Mouse (Mus musculus) kidney, embryonic 14.5 days (tissue): ENCODE measurements at regions not wholly inside any gene's neighbourhood (a gene's known extent, or its start where the extent isn't known, plus 50 kb on each side); places are given as distances from the start of the nearest gene placed in this dataset.

Experiments used
- ATAC-seq: fragments of 200-750 bp; cut with Nextera tagmentation; 2 replicates; pipeline ENCODE4 v1.8.0; 2017; ENCODE audit warnings: moderate number of reproducible peaks, mild to moderate bottlenecking, moderate TSS enrichment, moderate library complexity; ENCODE audit not compliant: low FRiP score, low TSS enrichment
- H3K27ac ChIP-seq: fragments of 300-500 bp; sonication (generic); 2 replicates; pipeline ENCODE4 v1.5.1; 2014; ENCODE audit warnings: low read depth, mild to moderate bottlenecking, low read length, moderate library complexity, mixed read lengths
- H3K27me3 ChIP-seq: fragments of 300-500 bp; sonication (generic); 2 replicates; pipeline ENCODE4 v1.6.1; 2014; ENCODE audit warnings: mild to moderate bottlenecking, low read length; ENCODE audit not compliant: control insufficient read depth, insufficient read depth
- H3K36me3 ChIP-seq: fragments of 300-500 bp; sonication (generic); 2 replicates; pipeline ENCODE4 v1.6.1; 2014; ENCODE audit warnings: low read length, mixed read lengths; ENCODE audit not compliant: control insufficient read depth, insufficient read depth
- H3K4me1 ChIP-seq: fragments of 300-500 bp; sonication (generic); 2 replicates; pipeline ENCODE4 v1.6.1; 2014; ENCODE audit warnings: low read length, mixed read lengths; ENCODE audit not compliant: control insufficient read depth, insufficient read depth
- H3K4me2 ChIP-seq: fragments of 300-500 bp; sonication (generic); replicated peaks from 2 replicates; pipeline ENCODE4 v1.6.1; 2014; ENCODE audit warnings: low read depth, mild to moderate bottlenecking, low read length
- H3K4me3 ChIP-seq: fragments of 300-500 bp; sonication (generic); 2 replicates; pipeline ENCODE4 v1.5.1; 2014; ENCODE audit warnings: mild to moderate bottlenecking, low read length
- H3K9ac ChIP-seq: fragments of 300-500 bp; sonication (generic); 2 replicates; pipeline ENCODE4 v1.6.1; 2014; ENCODE audit warnings: low read depth, mild to moderate bottlenecking, low read length, moderate library complexity
- H3K9me3 ChIP-seq: fragments of 300-500 bp; sonication (generic); 2 replicates; pipeline ENCODE4 v1.6.1; 2016; ENCODE audit warnings: low read length; ENCODE audit not compliant: control insufficient read depth
- WGBS: fragments of 180-500 bp; shearing (Covaris S2); extraction: QIAGEN DNeasy Blood & Tissue Kit; methylation state at CpG from one replicate; pipeline ENCODE4 v1.1.7; 2014; 5-methylcytosine and 5-hydroxymethylcytosine counted together

DNA sequence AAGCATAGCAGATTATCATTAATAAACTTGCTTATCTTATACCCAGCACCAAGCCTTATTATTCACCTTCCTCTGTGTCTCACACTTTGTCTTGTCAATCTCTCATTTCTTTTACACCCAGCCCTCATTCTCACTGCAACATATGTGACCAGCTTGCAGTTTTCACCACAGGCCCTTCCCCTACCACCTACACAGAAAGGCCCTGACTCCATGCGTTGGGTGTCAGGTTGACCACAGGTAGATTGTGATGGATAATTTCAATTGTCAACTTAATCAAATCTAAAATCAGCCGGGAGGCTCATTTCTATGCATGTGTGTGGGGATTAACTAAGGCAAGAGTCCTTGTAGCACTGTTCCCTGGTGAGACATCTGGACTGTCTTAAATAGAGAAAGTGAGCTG lies 72.4 kb upstream of the Rbpj start:
- Histone ChIP-seq H3K4me3 (no peak overlapping the region), H3K27ac (no peak overlapping the region), H3K9ac (no peak overlapping the region), H3K27me3 (no peaks in the 10 kb centered on the region), H3K9me3 (no peaks in the 10 kb centered on the region), H3K4me1 (no peaks in the 10 kb centered on the region), H3K36me3 (no peaks in the 10 kb centered on the region), H3K4me2 (no peak overlapping the region)
- 94% methylated on average over 2 of the region's 2 CpGs for WGBS
- no peak for ATAC-seq

GRCm38 (mm10) chr5:53394560-53394959 lies 71.4 kb upstream of the Rbpj start:
- Histone ChIP-seq H3K9me3 (no peaks in the 10 kb centered on the region), H3K4me1 (no peaks in the 10 kb centered on the region), H3K4me3 (no peak overlapping the region), H3K36me3 (no peaks in the 10 kb centered on the region), H3K4me2 (no peak overlapping the region), H3K27ac (no peak overlapping the region), H3K9ac (no peak overlapping the region), H3K27me3 (no peaks in the 10 kb centered on the region)
- no peak for ATAC-seq
- 85% methylated on average over 3 of the region's 3 CpGs for WGBS

- Histone ChIP-seq H3K4me2 (no peak overlapping the region), H3K4me3 (no peak overlapping the region), H3K9me3 (no peaks in the 10 kb centered on the region), H3K27ac (no peak overlapping the region), H3K4me1 (no peaks in the 10 kb centered on the region), H3K36me3 (no peaks in the 10 kb centered on the region), H3K27me3 (no peaks in the 10 kb centered on the region), H3K9ac (no peak overlapping the region)
- WGBS, result 89% methylated on average over 8 of the region's 8 CpGs
- ATAC-seq, result no peak
Measured at GRCm38 (mm10) chr5:53398428-53399058, 67.4 kb upstream of the Rbpj start.

- no peak overlapping the region for H3K4me3 ChIP-seq
- H3K4me2 ChIP-seq, result no peak overlapping the region
- no peak overlapping the region for H3K9ac ChIP-seq
- H3K27me3 ChIP-seq, result no peaks in the 10 kb centered on the region
- H3K9me3 ChIP-seq, result no peaks in the 10 kb centered on the region
- no peak for ATAC-seq
- WGBS, result 77% methylated on average over 4 of the region's 4 CpGs
- H3K4me1 ChIP-seq, result no peaks in the 10 kb centered on the region
- H3K36me3 ChIP-seq, result no peaks in the 10 kb centered on the region
- no peak overlapping the region for H3K27ac ChIP-seq
Measured at GRCm38 (mm10) chr5:53401093-53401492, 64.9 kb upstream of the Rbpj start.

DNA sequence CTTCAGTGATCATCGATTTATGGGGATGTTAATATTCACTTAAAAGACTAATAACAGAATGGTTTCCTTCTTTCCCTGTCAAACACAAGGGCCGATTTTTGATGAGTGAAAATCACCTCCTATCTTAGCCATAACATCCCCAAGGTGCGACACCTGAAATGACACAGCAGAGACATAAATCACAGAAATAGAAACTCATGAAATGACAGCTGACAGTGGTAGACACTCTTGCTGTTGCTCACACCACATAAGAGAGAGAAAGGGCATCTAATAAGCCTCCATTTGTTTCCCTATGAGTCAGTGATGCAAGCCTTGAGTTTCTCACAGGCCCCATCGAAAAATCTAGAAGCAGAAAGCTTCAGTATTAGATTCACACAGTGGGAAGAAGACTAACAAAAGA lies 63.9 kb upstream of the Rbpj start:
- Histone ChIP-seq H3K4me3 (no peak overlapping the region), H3K27ac (no peak overlapping the region), H3K9me3 (no peaks in the 10 kb centered on the region), H3K27me3 (no peaks in the 10 kb centered on the region), H3K4me1 (no peaks in the 10 kb centered on the region), H3K36me3 (no peaks in the 10 kb centered on the region), H3K9ac (no peak overlapping the region), H3K4me2 (no peak overlapping the region)
- WGBS, result 92% methylated on average over 4 of the region's 4 CpGs
- ATAC-seq, result no peak

DNA sequence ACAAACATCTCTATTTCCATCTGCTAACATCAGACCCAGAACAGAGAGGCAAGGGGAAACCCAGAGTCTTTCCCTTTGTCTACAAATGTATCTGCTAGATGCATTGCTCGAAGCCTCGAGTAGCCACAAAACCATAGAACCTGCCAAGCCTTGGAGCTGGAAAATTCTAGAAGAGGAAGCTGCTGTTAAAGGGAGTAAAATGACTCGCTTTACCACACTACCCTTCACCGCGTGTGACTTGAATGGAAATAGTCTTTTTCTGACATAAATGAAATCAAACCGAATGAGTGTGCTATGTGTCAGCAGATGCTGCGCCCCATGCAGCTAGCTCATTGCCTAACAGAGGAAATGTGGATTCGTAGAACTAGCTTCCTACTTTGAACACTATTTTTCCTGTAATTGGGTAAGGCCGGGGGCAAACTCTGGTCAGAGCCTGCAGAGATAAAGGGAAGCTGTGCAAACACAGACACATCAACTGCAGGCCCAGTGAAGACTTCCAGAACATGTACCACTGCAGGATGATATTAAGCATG lies 63.3 kb upstream of the Rbpj start:
- Histone ChIP-seq H3K4me3 (no peak overlapping the region), H3K4me1 (no peaks in the 10 kb centered on the region), H3K9ac (no peak overlapping the region), H3K9me3 (no peaks in the 10 kb centered on the region), H3K27ac (no peak overlapping the region), H3K4me2 (no peak overlapping the region), H3K36me3 (no peaks in the 10 kb centered on the region), H3K27me3 (no peaks in the 10 kb centered on the region)
- ATAC-seq, result no peak
- 89% methylated on average over 9 of the region's 9 CpGs for WGBS

- 79% methylated on average over 5 of the region's 5 CpGs for WGBS
- Histone ChIP-seq H3K9ac (no peak overlapping the region), H3K4me3 (no peak overlapping the region), H3K9me3 (no peaks in the 10 kb centered on the region), H3K27ac (no peak overlapping the region), H3K4me1 (no peaks in the 10 kb centered on the region), H3K4me2 (no peak overlapping the region), H3K27me3 (no peaks in the 10 kb centered on the region), H3K36me3 (no peaks in the 10 kb centered on the region)
- no peak for ATAC-seq
Measured at GRCm38 (mm10) chr5:53405929-53406328, 60.0 kb upstream of the Rbpj start.

DNA sequence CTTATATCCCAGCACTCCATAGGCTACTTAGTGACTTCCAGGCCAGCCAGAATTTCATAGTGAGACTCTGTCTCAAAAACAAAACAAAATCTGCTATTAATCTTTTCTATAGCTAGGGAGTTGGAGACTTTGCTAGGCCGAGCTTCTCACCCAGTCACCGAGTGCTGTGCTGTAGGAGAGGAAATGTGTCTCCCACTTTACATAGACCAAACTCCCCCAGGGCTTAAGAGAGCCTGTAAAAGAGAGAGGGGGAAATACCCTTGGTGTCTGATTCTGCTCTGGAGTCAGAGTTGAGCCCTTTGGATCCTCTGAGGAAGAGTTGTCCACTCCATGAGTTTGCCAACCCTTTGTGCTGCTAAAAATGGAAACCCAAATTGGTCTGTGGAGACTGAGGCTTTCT lies 58.3 kb upstream of the Rbpj start:
- H3K4me3 ChIP-seq, result no peak overlapping the region
- WGBS, result 65% methylated on average over 2 of the region's 2 CpGs
- no peak for ATAC-seq
- no peaks in the 10 kb centered on the region for H3K9me3 ChIP-seq
- no peak overlapping the region for H3K4me2 ChIP-seq
- no peaks in the 10 kb centered on the region for H3K36me3 ChIP-seq
- no peak overlapping the region for H3K27ac ChIP-seq
- no peak overlapping the region for H3K9ac ChIP-seq
- H3K27me3 ChIP-seq, result no peaks in the 10 kb centered on the region
- H3K4me1 ChIP-seq, result no peaks in the 10 kb centered on the region

GRCm38 (mm10) chr5:53408235-53408634 lies 57.7 kb upstream of the Rbpj start:
- H3K36me3 ChIP-seq, result no peaks in the 10 kb centered on the region
- H3K4me1 ChIP-seq, result no peaks in the 10 kb centered on the region
- WGBS, result 90% methylated on average over 2 of the region's 2 CpGs
- H3K27me3 ChIP-seq, result no peaks in the 10 kb centered on the region
- H3K9ac ChIP-seq, result no peak overlapping the region
- no peak overlapping the region for H3K4me2 ChIP-seq
- no peak overlapping the region for H3K4me3 ChIP-seq
- no peaks in the 10 kb centered on the region for H3K9me3 ChIP-seq
- no peak for ATAC-seq
- H3K27ac ChIP-seq, result no peak overlapping the region
